Comparison of ENCODE assay signal across 8 mouse cellular contexts in the genomic region with DNA sequence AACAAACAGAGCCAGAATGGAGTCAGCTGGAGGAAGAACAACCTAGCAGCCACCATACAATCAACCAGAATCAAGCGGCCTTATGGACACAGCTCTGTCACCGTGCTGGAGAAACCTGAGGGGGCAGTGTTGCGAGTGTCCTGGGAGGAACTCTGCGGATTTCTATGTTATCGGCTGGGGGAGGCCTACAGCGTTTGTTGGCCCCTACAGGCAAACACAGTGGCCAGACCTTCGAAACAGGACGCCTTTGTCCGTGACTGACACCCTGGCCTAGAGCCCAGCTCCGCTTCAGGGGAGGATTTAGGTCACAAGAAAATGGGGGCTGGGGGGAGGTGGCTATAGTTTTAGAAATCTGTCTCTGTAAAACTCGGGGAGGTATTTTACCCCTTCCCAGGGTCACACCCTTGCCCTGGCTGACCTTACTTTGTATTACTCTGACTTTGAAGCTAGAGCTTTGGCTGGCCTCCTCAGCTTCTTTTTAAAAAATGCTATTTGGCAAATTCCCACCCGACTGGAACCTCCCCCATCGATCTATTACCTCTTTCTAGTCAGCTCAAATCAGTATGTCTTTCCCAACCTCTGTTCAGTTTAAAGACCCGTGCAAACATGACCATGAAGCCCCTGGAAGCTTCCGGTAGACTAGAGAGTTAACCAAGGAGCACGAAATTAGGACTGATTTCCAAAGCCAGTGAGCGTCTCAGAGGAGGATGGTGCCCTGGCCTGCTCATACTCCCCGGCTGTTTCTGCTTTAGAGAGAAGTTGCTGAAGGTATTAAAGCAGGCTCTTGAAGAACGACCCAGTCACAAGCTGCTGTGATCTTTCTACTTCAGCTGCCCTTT. TPM values are rescaled to one million over a fixed set of nuclear protein-coding genes. Genes with fewer than 3 reads are reported as not detected.
DNase-seq lines count a peak whose midpoint lies in the region; ATAC-seq lines count a peak whose summit lies in the region.

No protein-coding gene starts in this region.

- no peaks in the 10 kb centered on the region for H3K9me3 ChIP-seq in forebrain, embryonic 14.5 days (replicated peaks; ENCODE audit: control insufficient read depth, low read length)
- H3K9me3 ChIP-seq in hindbrain, embryonic 11.5 days (ENCODE audit: control insufficient read depth, low read length): no peaks in the 10 kb centered on the region

- ATAC-seq in forebrain, embryonic 14.5 days: peak; percentile 79
- no peak for ATAC-seq in hindbrain, embryonic 11.5 days (ENCODE audit: low FRiP score)

- H3K4me1 ChIP-seq in brown adipose tissue, adult 24 weeks (ENCODE audit: control insufficient read depth, insufficient read depth, insufficient read length, low read length): 0 out of 2 replicates have a peak, but pooled peaks cover 2% of the 10 kb centered on the region
- H3K4me1 ChIP-seq in forebrain, embryonic 14.5 days (ENCODE audit: control insufficient read depth, insufficient read depth, low read length): peaks cover 15% of the 10 kb centered on the region; the same call in 1 of the 2 replicates
- H3K4me1 ChIP-seq in hindbrain, embryonic 11.5 days (replicated peaks; ENCODE audit: control insufficient read depth, insufficient read depth, low read length): no peaks in the 10 kb centered on the region; the same call in 1 of the 2 replicates

- no peaks in the 10 kb centered on the region for H3K36me3 ChIP-seq in forebrain, embryonic 14.5 days (ENCODE audit: control insufficient read depth, insufficient read depth, low read length)
- no peaks in the 10 kb centered on the region for H3K36me3 ChIP-seq in hindbrain, embryonic 11.5 days (ENCODE audit: control insufficient read depth, insufficient read depth, low read length)

- peak overlapping the region; percentile 14; the same call in 1 of the 2 replicates for H3K27ac ChIP-seq in brown adipose tissue, adult 24 weeks (replicated peaks; ENCODE audit: low read depth, low read length)
- H3K27ac ChIP-seq in forebrain, embryonic 14.5 days (ENCODE audit: low read depth, low read length): peak overlapping the region; percentile 72
- 0 out of 2 replicates have a peak overlapping the region, but pooled peaks have one; percentile 20 for H3K27ac ChIP-seq in hindbrain, embryonic 11.5 days (ENCODE audit: low read depth, low read length)

- H3K9ac ChIP-seq in forebrain, embryonic 14.5 days (ENCODE audit: low read length): peak overlapping the region; percentile 25; the same call in 1 of the 2 replicates
- H3K9ac ChIP-seq in hindbrain, embryonic 11.5 days (ENCODE audit: low read depth, low read length): no peak overlapping the region

- peak; percentile 52 for DNase-seq in ES-CJ7 (ENCODE audit: low read depth, low spot score)
- DNase-seq in forebrain, embryonic 14.5 days (ENCODE audit: low spot score): peak; percentile 86
- peak; percentile 68 for DNase-seq in hindbrain, embryonic 11.5 days (ENCODE audit: low spot score)
- peak; percentile 66 for DNase-seq in layer of hippocampus, adult 9-11 months
- peak; percentile 88 for DNase-seq in lung, postnatal 10 days
- DNase-seq in right cerebral cortex, adult 18-20 months: peak; percentile 59
- no peak for DNase-seq in urinary bladder, postnatal 25 days (ENCODE audit: low spot score)

- 13% methylated on average over 19 of the region's 19 CpGs for WGBS in forebrain, embryonic 14.5 days
- 18% methylated on average over 19 of the region's 19 CpGs for WGBS in hindbrain, embryonic 11.5 days

- H3K27me3 ChIP-seq in forebrain, embryonic 14.5 days (replicated peaks; ENCODE audit: control insufficient read depth, insufficient read depth, low read length): no peaks in the 10 kb centered on the region
- no peaks in the 10 kb centered on the region for H3K27me3 ChIP-seq in hindbrain, embryonic 11.5 days (ENCODE audit: control insufficient read depth, insufficient read depth, low read length)

- 0 out of 2 replicates have a peak overlapping the region, but pooled peaks have one; percentile 4 for H3K4me3 ChIP-seq in brown adipose tissue, adult 24 weeks (ENCODE audit: insufficient read depth, low read depth, low read length)
- H3K4me3 ChIP-seq in forebrain, embryonic 14.5 days (ENCODE audit: low read depth, low read length): no peak overlapping the region
- H3K4me3 ChIP-seq in hindbrain, embryonic 11.5 days (ENCODE audit: low read depth, low read length): no peak overlapping the region

- H3K4me2 ChIP-seq in forebrain, embryonic 14.5 days (ENCODE audit: low read length): 0 out of 2 replicates have a peak overlapping the region, but pooled peaks have one; percentile 21
- H3K4me2 ChIP-seq in hindbrain, embryonic 11.5 days (replicated peaks; ENCODE audit: low read depth, low read length): 0 out of 2 replicates have a peak overlapping the region, but pooled peaks have one; percentile 7

RNA-seq across cellular contexts. Expression of a gene that starts 11.6 kb away (rescaled TPM):
- polyA plus RNA-seq in brown adipose tissue, adult 24 weeks (2012; ENCODE audit: insufficient read depth, insufficient read length, missing spikeins): not detected in 2 replicates
- polyA plus RNA-seq in forebrain, embryonic 14.5 days (2014; fragmentation: Nextera tagmentation; extraction: Ambion mirVana): not detected in 2 replicates
- not detected in 2 replicates for polyA plus RNA-seq in hindbrain, embryonic 11.5 days (2014; fragmentation: Nextera tagmentation; extraction: Ambion mirVana)

RNA-seq across cellular contexts. Expression of a gene that starts 42.2 kb away (rescaled TPM):
- not detected in 2 replicates for polyA plus RNA-seq in brown adipose tissue, adult 24 weeks (2012; ENCODE audit: insufficient read depth, insufficient read length, missing spikeins)
- not detected in 2 replicates for polyA plus RNA-seq in forebrain, embryonic 14.5 days (2014; fragmentation: Nextera tagmentation; extraction: Ambion mirVana)
- not detected in 2 replicates for polyA plus RNA-seq in hindbrain, embryonic 11.5 days (2014; fragmentation: Nextera tagmentation; extraction: Ambion mirVana)

RNA-seq across cellular contexts. Expression of a gene that starts 57.4 kb away (rescaled TPM):
- 122 and 182 TPM in 2 replicates for polyA plus RNA-seq in brown adipose tissue, adult 24 weeks (2012; ENCODE audit: insufficient read depth, insufficient read length, missing spikeins)
- polyA plus RNA-seq in forebrain, embryonic 14.5 days (2014; fragmentation: Nextera tagmentation; extraction: Ambion mirVana): 5.2 and 6.2 TPM in 2 replicates
- 10.7 and 13.1 TPM in 2 replicates for polyA plus RNA-seq in hindbrain, embryonic 11.5 days (2014; fragmentation: Nextera tagmentation; extraction: Ambion mirVana)

Comparison
In these comparisons a context has a peak if more than half of its experiments do, and no peak if none do; other contexts are left out.
1. H3K27ac ChIP-seq: peak in every context shown above with its lines; median percentile 72 in forebrain, embryonic 14.5 days; 20 in hindbrain, embryonic 11.5 days; 14 in brown adipose tissue, adult 24 weeks.